Mouse (Mus musculus): ENCODE results near the gene Trp53bp2. TPM values are rescaled to one million over a fixed set of nuclear protein-coding genes. Genes with fewer than 3 reads are reported as not detected.

The Trp53bp2 gene
- 13.1 and 14.4 TPM in 2 replicates for polyA plus RNA-seq (2015; fragmentation: Nextera tagmentation; extraction: Ambion mirVana)

GRCm38 (mm10) chr1:182408684-182409327, at the start of gene Trp53bp2:
Trp53bp2 (plus strand) TSS chr1:182409172.
- peak within 1 kb of the TSS; percentile 94 for H3K9ac ChIP-seq (ENCODE audit: low read length)
- peak; percentile 94 for ATAC-seq (replicated peaks; ENCODE audit: extremely low read depth, insufficient read depth, low FRiP score)
- no peaks in the 10 kb centered on the region for H3K9me3 ChIP-seq (replicated peaks; ENCODE audit: control insufficient read depth, low read length)
- H3K27me3 ChIP-seq (ENCODE audit: control insufficient read depth, insufficient read depth, low read length), result no peaks in the 10 kb centered on the region
- H3K4me1 ChIP-seq (ENCODE audit: control insufficient read depth, insufficient read depth, low read length), result peaks cover 31% of the 10 kb centered on the region
- peak within 1 kb of the TSS; percentile 87 for H3K4me2 ChIP-seq (ENCODE audit: low read depth, low read length)
- no peaks in the 10 kb centered on the region for H3K36me3 ChIP-seq (ENCODE audit: control insufficient read depth, insufficient read depth)
- under 1% methylated on average over 70 of the region's 71 CpGs for WGBS
- peak within 1 kb of the TSS; percentile 84 for H3K4me3 ChIP-seq (ENCODE audit: low read length)
- peak within 1 kb of the TSS; percentile 89 for H3K27ac ChIP-seq (ENCODE audit: low read length)

DNA sequence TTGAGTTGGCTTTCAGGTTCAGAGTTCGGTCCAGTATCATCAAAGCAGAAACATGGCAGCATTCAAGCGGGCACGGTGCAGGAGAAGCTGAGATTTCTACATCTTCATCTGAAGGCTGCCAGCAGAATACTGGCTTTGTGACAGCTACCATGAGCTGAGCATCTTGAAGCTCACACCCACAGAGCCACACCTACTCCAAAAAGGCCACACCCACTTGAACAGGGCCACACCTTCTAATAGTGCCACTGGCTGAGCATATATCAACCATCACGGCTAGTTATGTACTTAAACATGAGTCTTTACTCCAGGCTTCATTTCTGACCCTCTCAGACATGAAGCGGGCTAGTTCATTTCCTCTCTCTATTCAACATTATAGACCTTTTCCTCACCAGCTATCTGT, 46.3 kb upstream of the Trp53bp2 start:
- Histone ChIP-seq H3K27me3 (ENCODE audit: control insufficient read depth, insufficient read depth, low read length) (no peaks in the 10 kb centered on the region), H3K27ac (ENCODE audit: low read length) (no peak overlapping the region), H3K4me1 (ENCODE audit: control insufficient read depth, insufficient read depth, low read length) (no peaks in the 10 kb centered on the region), H3K9me3 (replicated peaks; ENCODE audit: control insufficient read depth, low read length) (no peaks in the 10 kb centered on the region), H3K4me3 (ENCODE audit: low read length) (no peak overlapping the region), H3K9ac (ENCODE audit: low read length) (no peak overlapping the region), H3K4me2 (ENCODE audit: low read depth, low read length) (no peak overlapping the region), H3K36me3 (ENCODE audit: control insufficient read depth, insufficient read depth) (no peaks in the 10 kb centered on the region)
- 86% methylated on average over 5 of the region's 5 CpGs for WGBS
- ATAC-seq (replicated peaks; ENCODE audit: extremely low read depth, insufficient read depth, low FRiP score), result no peak

DNA sequence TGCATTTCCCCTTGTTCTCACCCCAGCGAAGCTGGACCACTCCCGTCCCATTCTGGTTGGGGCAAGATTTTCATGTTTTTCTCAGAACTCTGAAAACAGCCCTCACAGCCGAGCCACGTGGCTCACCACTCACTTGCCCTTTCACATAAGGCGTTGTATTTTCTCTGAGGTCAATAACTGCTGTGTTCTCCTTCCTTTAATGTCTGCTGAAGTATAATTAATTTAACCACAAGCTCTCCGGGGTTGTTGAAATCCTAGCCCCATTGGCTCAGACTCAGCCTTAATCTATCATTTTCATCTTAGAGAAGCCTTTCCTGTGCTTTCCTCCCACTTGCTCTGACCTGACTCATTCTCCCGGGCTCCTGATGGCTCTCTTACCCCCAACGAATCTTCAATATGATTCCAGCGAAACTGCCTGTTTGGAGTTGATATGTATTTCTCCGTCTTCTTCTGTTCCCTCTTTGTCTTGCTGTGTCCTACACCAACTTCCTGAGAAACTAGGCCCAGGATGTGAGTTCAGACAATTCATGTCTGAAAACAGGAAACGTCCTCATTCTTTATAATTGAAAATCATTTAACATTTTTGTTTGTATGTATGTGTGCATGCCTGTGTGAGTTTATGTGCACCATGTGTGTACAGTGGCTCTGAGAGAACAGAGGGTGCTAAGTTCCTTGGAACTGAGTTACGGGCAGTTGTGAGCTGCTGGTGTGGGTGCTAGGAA, 45.1 kb upstream of the Trp53bp2 start:
- 65% methylated on average over 12 of the region's 12 CpGs for WGBS
- no peak for ATAC-seq (replicated peaks; ENCODE audit: extremely low read depth, insufficient read depth, low FRiP score)

DNA sequence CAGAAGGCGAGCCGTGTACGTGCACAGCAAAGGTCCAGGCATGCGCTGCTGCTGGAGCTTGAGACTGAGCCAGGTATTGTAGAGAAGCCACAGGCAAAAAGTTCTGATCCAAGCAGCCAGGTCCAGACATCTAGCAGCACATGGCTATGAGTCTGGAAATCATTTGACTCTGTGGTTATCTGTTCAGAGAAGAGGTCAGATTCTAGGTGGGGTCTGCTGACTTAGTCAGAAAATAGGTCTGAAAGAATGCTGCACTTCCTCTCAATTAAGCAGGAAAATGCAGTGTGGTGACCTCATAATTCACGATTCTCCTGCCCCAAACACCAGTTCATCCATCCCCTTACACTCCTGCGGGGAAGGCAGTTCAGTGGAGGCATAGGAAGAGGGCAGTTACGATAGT, 40.7 kb upstream of the Trp53bp2 start:
- H3K27ac ChIP-seq (ENCODE audit: low read length), result no peak overlapping the region
- H3K4me3 ChIP-seq (ENCODE audit: low read length), result no peak overlapping the region
- no peak overlapping the region for H3K4me2 ChIP-seq (ENCODE audit: low read depth, low read length)
- no peak for ATAC-seq (replicated peaks; ENCODE audit: extremely low read depth, insufficient read depth, low FRiP score)
- H3K4me1 ChIP-seq (ENCODE audit: control insufficient read depth, insufficient read depth, low read length), result no peaks in the 10 kb centered on the region
- H3K27me3 ChIP-seq (ENCODE audit: control insufficient read depth, insufficient read depth, low read length), result no peaks in the 10 kb centered on the region
- WGBS, result 65% methylated on average over 7 of the region's 7 CpGs
- H3K9me3 ChIP-seq (replicated peaks; ENCODE audit: control insufficient read depth, low read length), result no peaks in the 10 kb centered on the region
- H3K36me3 ChIP-seq (ENCODE audit: control insufficient read depth, insufficient read depth), result no peaks in the 10 kb centered on the region
- H3K9ac ChIP-seq (ENCODE audit: low read length), result no peak overlapping the region

More for the DNA sequence above, 45.1 kb upstream of the Trp53bp2 start:
- Histone ChIP-seq H3K9me3 (replicated peaks; ENCODE audit: control insufficient read depth, low read length) (no peaks in the 10 kb centered on the region), H3K9ac (ENCODE audit: low read length) (no peak overlapping the region), H3K4me2 (ENCODE audit: low read depth, low read length) (no peak overlapping the region), H3K4me3 (ENCODE audit: low read length) (no peak overlapping the region), H3K36me3 (ENCODE audit: control insufficient read depth, insufficient read depth) (no peaks in the 10 kb centered on the region), H3K27me3 (ENCODE audit: control insufficient read depth, insufficient read depth, low read length) (no peaks in the 10 kb centered on the region), H3K27ac (ENCODE audit: low read length) (no peak overlapping the region), H3K4me1 (ENCODE audit: control insufficient read depth, insufficient read depth, low read length) (no peaks in the 10 kb centered on the region)

GRCm38 (mm10) chr1:182368782-182369181, 40.2 kb upstream of the Trp53bp2 start:
- no peak overlapping the region for H3K27ac ChIP-seq (ENCODE audit: low read length)
- H3K4me3 ChIP-seq (ENCODE audit: low read length), result no peak overlapping the region
- H3K9me3 ChIP-seq (replicated peaks; ENCODE audit: control insufficient read depth, low read length), result no peaks in the 10 kb centered on the region
- 59% methylated on average over 8 of the region's 8 CpGs for WGBS
- H3K4me2 ChIP-seq (ENCODE audit: low read depth, low read length), result no peak overlapping the region
- no peaks in the 10 kb centered on the region for H3K36me3 ChIP-seq (ENCODE audit: control insufficient read depth, insufficient read depth)
- H3K4me1 ChIP-seq (ENCODE audit: control insufficient read depth, insufficient read depth, low read length), result no peaks in the 10 kb centered on the region
- no peak for ATAC-seq (replicated peaks; ENCODE audit: extremely low read depth, insufficient read depth, low FRiP score)
- H3K9ac ChIP-seq (ENCODE audit: low read length), result no peak overlapping the region
- H3K27me3 ChIP-seq (ENCODE audit: control insufficient read depth, insufficient read depth, low read length), result no peaks in the 10 kb centered on the region

DNA sequence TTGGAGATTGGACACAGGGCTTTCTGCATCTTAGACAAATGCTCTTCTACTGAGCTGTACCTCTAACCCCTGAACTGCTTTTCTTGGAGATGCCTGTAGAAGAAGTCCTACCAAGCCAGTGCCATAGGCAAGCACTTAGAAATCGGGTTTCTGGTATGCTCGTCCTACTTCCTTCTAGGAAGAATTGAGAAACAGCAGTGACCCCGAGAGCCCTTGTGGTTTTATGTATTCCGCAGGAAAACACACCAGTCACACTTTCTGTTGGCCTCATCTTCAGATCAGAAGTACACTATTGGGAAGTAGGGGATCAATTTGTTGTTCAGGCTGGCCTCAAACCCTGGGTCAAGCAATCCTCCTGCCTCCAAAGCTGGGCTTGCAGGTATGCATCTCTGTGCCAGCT, 39.5 kb upstream of the Trp53bp2 start:
- Histone ChIP-seq H3K4me1 (ENCODE audit: control insufficient read depth, insufficient read depth, low read length) (no peaks in the 10 kb centered on the region), H3K9ac (ENCODE audit: low read length) (no peak overlapping the region), H3K36me3 (ENCODE audit: control insufficient read depth, insufficient read depth) (no peaks in the 10 kb centered on the region), H3K27ac (ENCODE audit: low read length) (no peak overlapping the region), H3K27me3 (ENCODE audit: control insufficient read depth, insufficient read depth, low read length) (no peaks in the 10 kb centered on the region), H3K4me3 (ENCODE audit: low read length) (no peak overlapping the region), H3K9me3 (replicated peaks; ENCODE audit: control insufficient read depth, low read length) (no peaks in the 10 kb centered on the region), H3K4me2 (ENCODE audit: low read depth, low read length) (no peak overlapping the region)
- 65% methylated on average over 4 of the region's 4 CpGs for WGBS
- no peak for ATAC-seq (replicated peaks; ENCODE audit: extremely low read depth, insufficient read depth, low FRiP score)

DNA sequence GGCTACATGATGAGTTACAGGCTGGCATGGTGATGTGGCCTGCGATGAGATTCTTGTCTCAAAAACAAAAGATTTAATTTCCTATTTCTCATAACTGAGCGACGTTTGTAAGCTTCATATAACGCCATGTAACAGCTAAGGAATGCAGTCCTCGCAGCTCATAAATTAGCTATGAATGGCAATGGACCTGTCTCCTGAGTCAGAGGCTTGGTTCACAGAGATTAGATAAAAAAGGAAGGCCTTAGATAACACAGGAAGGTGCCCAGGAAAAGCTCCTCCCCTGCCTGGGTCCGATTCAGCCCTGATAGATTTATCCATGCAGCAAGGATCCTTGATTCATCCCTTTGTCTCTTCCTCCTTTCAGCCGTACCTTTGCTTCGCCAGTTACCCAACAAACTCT, 37.1 kb upstream of the Trp53bp2 start:
- Histone ChIP-seq H3K36me3 (ENCODE audit: control insufficient read depth, insufficient read depth) (no peaks in the 10 kb centered on the region), H3K27me3 (ENCODE audit: control insufficient read depth, insufficient read depth, low read length) (no peaks in the 10 kb centered on the region; the same call in 1 of the 2 replicates), H3K4me1 (ENCODE audit: control insufficient read depth, insufficient read depth, low read length) (no peaks in the 10 kb centered on the region), H3K9me3 (replicated peaks; ENCODE audit: control insufficient read depth, low read length) (no peaks in the 10 kb centered on the region), H3K27ac (ENCODE audit: low read length) (no peak overlapping the region), H3K4me3 (ENCODE audit: low read length) (no peak overlapping the region), H3K4me2 (ENCODE audit: low read depth, low read length) (no peak overlapping the region), H3K9ac (ENCODE audit: low read length) (no peak overlapping the region)
- 58% methylated on average over 8 of the region's 8 CpGs for WGBS
- ATAC-seq (replicated peaks; ENCODE audit: extremely low read depth, insufficient read depth, low FRiP score), result no peak

DNA sequence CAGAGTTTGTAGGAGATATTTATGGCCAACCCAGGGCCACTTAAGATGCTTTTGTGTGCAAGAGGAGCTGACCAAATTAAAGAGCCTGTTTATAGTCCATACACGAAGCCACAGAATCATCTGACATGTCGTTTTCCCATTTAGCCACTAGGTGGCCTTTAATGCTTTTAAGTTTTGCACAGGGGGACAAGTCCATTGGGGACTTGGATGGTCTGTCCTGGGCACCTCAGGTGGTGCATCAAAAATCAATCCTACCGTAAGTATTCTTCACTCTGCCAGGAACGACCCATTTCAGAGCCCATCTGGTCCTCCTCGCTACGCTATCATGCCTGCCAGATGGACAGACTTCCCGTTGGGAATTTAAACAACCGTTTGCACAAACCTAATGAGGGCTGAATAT, 32.8 kb upstream of the Trp53bp2 start:
- H3K4me1 ChIP-seq (ENCODE audit: control insufficient read depth, insufficient read depth, low read length), result no peaks in the 10 kb centered on the region
- WGBS, result 31% methylated on average over 8 of the region's 8 CpGs
- no peaks in the 10 kb centered on the region for H3K9me3 ChIP-seq (replicated peaks; ENCODE audit: control insufficient read depth, low read length)
- no peak overlapping the region for H3K4me2 ChIP-seq (ENCODE audit: low read depth, low read length)
- no peaks in the 10 kb centered on the region for H3K36me3 ChIP-seq (ENCODE audit: control insufficient read depth, insufficient read depth)
- no peak overlapping the region for H3K9ac ChIP-seq (ENCODE audit: low read length)
- no peak overlapping the region for H3K27ac ChIP-seq (ENCODE audit: low read length)
- no peaks in the 10 kb centered on the region; the same call in 1 of the 2 replicates for H3K27me3 ChIP-seq (ENCODE audit: control insufficient read depth, insufficient read depth, low read length)
- ATAC-seq (replicated peaks; ENCODE audit: extremely low read depth, insufficient read depth, low FRiP score), result no peak
- H3K4me3 ChIP-seq (ENCODE audit: low read length), result no peak overlapping the region

GRCm38 (mm10) chr1:182376826-182377225, 32.1 kb upstream of the Trp53bp2 start:
- Histone ChIP-seq H3K4me1 (ENCODE audit: control insufficient read depth, insufficient read depth, low read length) (no peaks in the 10 kb centered on the region), H3K27me3 (ENCODE audit: control insufficient read depth, insufficient read depth, low read length) (no peaks in the 10 kb centered on the region; the same call in 1 of the 2 replicates), H3K27ac (ENCODE audit: low read length) (no peak overlapping the region), H3K4me3 (ENCODE audit: low read length) (no peak overlapping the region), H3K4me2 (ENCODE audit: low read depth, low read length) (no peak overlapping the region), H3K36me3 (ENCODE audit: control insufficient read depth, insufficient read depth) (no peaks in the 10 kb centered on the region), H3K9ac (ENCODE audit: low read length) (no peak overlapping the region), H3K9me3 (replicated peaks; ENCODE audit: control insufficient read depth, low read length) (no peaks in the 10 kb centered on the region)
- WGBS, result 90% methylated on average over 7 of the region's 7 CpGs
- no peak for ATAC-seq (replicated peaks; ENCODE audit: extremely low read depth, insufficient read depth, low FRiP score)

All from heart, embryonic 16.5 days (tissue).